Mouse (Mus musculus) heart, embryonic 14.5 days (tissue): ENCODE measurements around the gene Tmed6. TPM values are rescaled to one million over a fixed set of nuclear protein-coding genes. Genes with fewer than 3 reads are reported as not detected.
"Not testable (repeated sequence)": the region's sequence is repeated elsewhere in the genome, so short reads cannot be mapped to it uniquely, and the experiment has no call there.

Experiments used
- ATAC-seq: fragments of 200-750 bp; cut with Nextera tagmentation; 2 replicates; pipeline ENCODE4 v1.8.0; 2017; ENCODE audit warnings: low read depth, moderate TSS enrichment; ENCODE audit not compliant: insufficient number of reproducible peaks, insufficient read depth, low FRiP score
- H3K27ac ChIP-seq, 2 experiments: fragments of 200-500 bp in 1 of 2; fragments of 300-500 bp in 1 of 2; sonication (generic) in 1 of 2; replicated peaks in 1 of 2; 2 replicates each; pipeline ENCODE4 v1.5.1; 2012 to 2014; ENCODE audit warnings: low read depth in 2 of 2, low read length in 2 of 2, control low read depth in 1 of 2, mild to moderate bottlenecking in 1 of 2, mixed read lengths in 1 of 2; ENCODE audit not compliant: control insufficient read depth in 1 of 2, insufficient read depth in 1 of 2
- H3K27me3 ChIP-seq: fragments of 300-500 bp; sonication (generic); 2 replicates; pipeline ENCODE4 v1.6.1; 2014; ENCODE audit warnings: mild to moderate bottlenecking, low read length, control low read depth; ENCODE audit not compliant: control insufficient read depth, insufficient read depth
- H3K36me3 ChIP-seq: fragments of 300-500 bp; sonication (generic); 2 replicates; pipeline ENCODE4 v1.6.1; 2014; ENCODE audit warnings: mild to moderate bottlenecking, control low read depth, low read length, mixed read lengths; ENCODE audit not compliant: control insufficient read depth, insufficient read depth
- H3K4me1 ChIP-seq, 2 experiments: fragments of 200-500 bp in 1 of 2; fragments of 300-500 bp in 1 of 2; sonication (generic) in 1 of 2; 2 replicates each; pipeline ENCODE4 v1.6.1; 2012 to 2014; ENCODE audit warnings: low read length in 2 of 2, control low read depth in 1 of 2, mixed read lengths in 1 of 2; ENCODE audit not compliant: control insufficient read depth in 2 of 2, insufficient read depth in 2 of 2
- H3K4me2 ChIP-seq: fragments of 300-500 bp; sonication (generic); 2 replicates; pipeline ENCODE4 v1.6.1; 2014; ENCODE audit warnings: mild to moderate bottlenecking, low read length
- H3K4me3 ChIP-seq, 2 experiments: fragments of 200-500 bp in 1 of 2; fragments of 300-500 bp in 1 of 2; sonication (generic) in 1 of 2; 2 replicates each; pipeline ENCODE4 v1.5.1; 2012 to 2014; ENCODE audit warnings: low read length in 2 of 2, mild to moderate bottlenecking in 2 of 2, control low read depth in 1 of 2, low read depth in 1 of 2, moderate library complexity in 1 of 2; ENCODE audit not compliant: control insufficient read depth in 1 of 2, insufficient read depth in 1 of 2
- H3K9ac ChIP-seq: fragments of 300-500 bp; sonication (generic); 2 replicates; pipeline ENCODE4 v1.6.1; 2014; ENCODE audit warnings: mild to moderate bottlenecking, low read length
- H3K9me3 ChIP-seq: fragments of 300-500 bp; sonication (generic); 2 replicates; pipeline ENCODE4 v1.6.1; 2016; ENCODE audit warnings: low read length, control low read depth; ENCODE audit not compliant: control insufficient read depth
- WGBS: fragments of 180-500 bp; shearing (Covaris S2); extraction: QIAGEN DNeasy Blood & Tissue Kit; methylation state at CpG from one replicate; pipeline ENCODE4 v1.1.7; 2014; 5-methylcytosine and 5-hydroxymethylcytosine counted together
- polyA plus RNA-seq: library from polyadenylated mRNA; unstranded; fragments of >200 nt; fragmentation: Nextera tagmentation; extraction: Ambion mirVana; gene quantifications from 2 replicates; pipeline ENCODE4 v1.2.1, GENCODE M21; 2014

The Tmed6 gene
- polyA plus RNA-seq, 1 experiment from 2014 or later = not detected

DNA sequence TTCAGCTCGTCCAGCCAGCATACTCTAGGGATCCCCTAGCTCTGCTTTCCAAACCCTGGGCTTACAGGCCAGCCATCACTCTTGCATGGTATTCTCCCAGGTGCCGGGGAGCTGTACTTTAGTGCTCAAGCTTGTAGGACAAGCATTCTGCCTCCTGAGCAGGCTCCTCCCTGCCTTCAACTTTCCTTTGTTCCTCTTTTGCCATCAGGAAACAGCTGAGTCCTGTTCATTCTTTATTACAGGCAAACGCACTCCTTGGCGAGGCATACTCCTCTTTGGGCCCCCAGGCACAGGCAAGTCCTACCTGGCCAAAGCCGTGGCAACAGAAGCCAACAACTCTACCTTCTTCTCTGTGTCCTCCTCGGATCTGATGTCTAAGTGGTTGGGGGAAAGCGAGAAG, 24.8 kb downstream of the Tmed6 start:
- Histone ChIP-seq H3K4me1 (no peaks in the 10 kb centered on the region), H3K27me3 (no peaks in the 10 kb centered on the region), H3K36me3 (peaks cover 82% of the 10 kb centered on the region), H3K27ac (no peak overlapping the region), H3K9me3 (no peaks in the 10 kb centered on the region), H3K9ac (no peak overlapping the region), H3K4me3 (no peak overlapping the region), H3K4me2 (no peak overlapping the region)
- 79% methylated on average over 7 of the region's 7 CpGs for WGBS
- ATAC-seq = no peak

DNA sequence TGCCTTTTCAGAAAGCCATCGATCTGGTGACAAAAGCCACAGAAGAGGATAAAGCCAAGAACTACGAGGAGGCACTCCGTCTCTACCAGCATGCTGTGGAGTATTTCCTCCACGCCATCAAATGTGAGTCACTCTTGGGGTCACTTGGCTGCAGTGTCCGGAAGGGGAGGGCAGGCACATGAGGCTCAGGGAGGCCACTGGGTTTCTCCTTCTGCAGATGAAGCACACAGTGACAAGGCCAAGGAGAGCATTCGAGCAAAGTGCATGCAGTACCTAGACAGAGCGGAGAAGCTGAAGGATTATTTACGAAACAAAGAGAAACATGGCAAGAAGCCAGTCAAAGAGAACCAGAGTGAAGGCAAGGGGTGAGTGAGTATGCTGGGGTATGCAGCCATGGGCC, 28.8 kb downstream of the Tmed6 start:
- no peak overlapping the region for H3K4me3 ChIP-seq
- H3K36me3 ChIP-seq = peaks cover 49% of the 10 kb centered on the region
- no peaks in the 10 kb centered on the region for H3K9me3 ChIP-seq
- no peak overlapping the region for H3K27ac ChIP-seq
- peak; percentile 41; the same call in 1 of the 2 replicates for ATAC-seq
- peaks cover 4 to 17% of the 10 kb centered on the region in 2 experiments for H3K4me1 ChIP-seq
- no peak overlapping the region for H3K9ac ChIP-seq
- WGBS = 80% methylated on average over 8 of the region's 8 CpGs
- H3K27me3 ChIP-seq = no peaks in the 10 kb centered on the region
- H3K4me2 ChIP-seq = no peak overlapping the region

DNA sequence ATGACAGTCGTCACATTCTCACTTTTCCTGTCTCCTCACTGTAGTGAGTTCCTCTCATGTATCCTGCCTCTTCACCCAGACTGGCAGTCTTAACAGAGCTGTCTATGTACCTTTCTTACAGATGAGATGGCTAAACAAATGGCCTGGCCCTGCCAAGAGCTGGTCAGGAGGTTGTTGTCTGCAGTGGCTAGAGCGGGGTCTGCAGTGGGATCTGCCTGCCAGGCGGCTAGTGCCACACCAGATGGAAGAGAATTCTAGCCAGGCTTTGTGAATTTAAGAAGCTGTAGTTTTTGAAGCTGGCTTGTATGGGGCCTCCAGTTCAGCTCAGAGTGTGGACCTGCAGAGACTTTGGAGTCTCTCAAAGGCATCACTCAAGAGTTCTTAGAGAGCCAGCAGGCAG, 29.8 kb downstream of the Tmed6 start:
- no peak overlapping the region for H3K4me2 ChIP-seq
- no peaks in the 10 kb centered on the region for H3K9me3 ChIP-seq
- H3K27me3 ChIP-seq = no peaks in the 10 kb centered on the region
- H3K9ac ChIP-seq = no peak overlapping the region
- peaks cover 39% of the 10 kb centered on the region for H3K36me3 ChIP-seq
- ATAC-seq = no peak
- H3K4me3 ChIP-seq = no peak overlapping the region
- no peak overlapping the region for H3K27ac ChIP-seq
- peaks cover 4 to 17% of the 10 kb centered on the region in 2 experiments for H3K4me1 ChIP-seq
- 87% methylated on average over 3 of the region's 3 CpGs for WGBS

DNA sequence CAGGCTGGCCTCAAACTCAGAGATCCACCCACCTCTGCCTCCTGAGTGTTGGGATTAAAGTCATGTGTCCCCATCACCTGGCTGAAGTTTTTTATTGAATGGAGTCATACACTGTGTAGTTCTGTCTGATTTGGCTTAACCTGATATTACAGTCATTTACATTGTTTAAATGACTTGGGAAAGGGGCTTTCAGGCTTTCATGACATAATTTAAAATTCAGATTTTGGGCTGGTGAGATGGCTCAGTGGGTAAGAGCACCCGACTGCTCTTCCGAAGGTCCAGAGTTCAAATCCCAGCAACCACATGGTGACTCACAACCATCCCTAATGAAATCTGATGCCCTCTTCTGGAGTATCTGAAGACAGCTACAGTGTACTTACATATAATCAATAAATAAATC, 31.8 kb downstream of the Tmed6 start:
- H3K4me3 ChIP-seq, H3K9ac ChIP-seq, H3K27ac ChIP-seq, H3K9me3 ChIP-seq, H3K4me2 ChIP-seq, H3K27me3 ChIP-seq, ATAC-seq: not testable (repeated sequence)
- 96% methylated on average over 2 of the region's 2 CpGs for WGBS
- Histone ChIP-seq H3K36me3 (peaks cover 19% of the 10 kb centered on the region), H3K4me1 (peaks cover 4 to 17% of the 10 kb centered on the region in 2 experiments)

DNA sequence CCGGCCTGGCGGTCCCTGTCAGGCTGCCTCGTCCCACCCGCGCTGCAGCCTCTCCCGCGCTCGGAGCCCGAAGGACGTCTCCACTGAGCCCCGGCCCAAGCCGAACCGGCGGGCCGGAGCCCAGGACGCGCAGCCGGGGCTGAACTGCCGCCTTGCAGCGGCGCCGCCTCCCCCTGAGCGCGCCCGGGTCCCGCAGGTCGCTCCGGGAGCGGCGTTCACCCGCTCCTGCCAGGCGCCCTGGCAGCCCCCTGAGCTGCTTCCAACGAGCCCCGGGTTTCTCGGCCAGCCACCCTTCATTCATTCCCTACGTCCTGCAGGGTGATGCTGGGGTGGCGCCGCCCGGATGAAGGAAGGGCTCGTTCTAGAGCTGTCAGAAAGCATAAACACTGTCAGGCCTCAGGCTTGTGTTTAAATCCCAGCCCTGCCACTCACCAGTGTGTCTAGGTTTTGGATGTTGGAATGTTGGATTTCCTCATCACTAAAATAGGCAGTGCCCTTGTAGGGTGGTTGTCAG, 33.8 kb downstream of the Tmed6 start:
- peaks cover 4 to 17% of the 10 kb centered on the region in 2 experiments for H3K4me1 ChIP-seq
- WGBS = 0% methylated on average over 36 of the region's 40 CpGs
- H3K4me2 ChIP-seq = peak overlapping the region; percentile 88
- H3K9me3 ChIP-seq = no peaks in the 10 kb centered on the region
- H3K27ac ChIP-seq = peak overlapping the region; percentile 83
- H3K9ac ChIP-seq = peak overlapping the region; percentile 96
- no peak for ATAC-seq
- H3K27me3 ChIP-seq = no peaks in the 10 kb centered on the region
- H3K36me3 ChIP-seq = peaks cover 9% of the 10 kb centered on the region; the same call in 1 of the 2 replicates
- peak overlapping the region; percentile 93 to 99 for H3K4me3 ChIP-seq

- peaks cover 4 to 17% of the 10 kb centered on the region in 2 experiments for H3K4me1 ChIP-seq
- no peaks in the 10 kb centered on the region for H3K27me3 ChIP-seq
- peak within 1 kb of the TSS; percentile 83 for H3K27ac ChIP-seq
- peak within 1 kb of the TSS; percentile 93 to 99 for H3K4me3 ChIP-seq
- ATAC-seq = peak; percentile 93
- H3K4me2 ChIP-seq = peak within 1 kb of the TSS; percentile 88
- peak within 1 kb of the TSS; percentile 96 for H3K9ac ChIP-seq
- no peaks in the 10 kb centered on the region for H3K9me3 ChIP-seq
- H3K36me3 ChIP-seq = 0 out of 2 replicates have a peak, but pooled peaks cover 7% of the 10 kb centered on the region
- 4% methylated on average over 64 of the region's 66 CpGs for WGBS
Observed at GRCm38 (mm10) chr8:107030650-107031576, 34.5 kb downstream of the Tmed6 start, which contains the start of gene Vps4a. TSS of gene Vps4a (plus strand) at chr8:107031222.

DNA sequence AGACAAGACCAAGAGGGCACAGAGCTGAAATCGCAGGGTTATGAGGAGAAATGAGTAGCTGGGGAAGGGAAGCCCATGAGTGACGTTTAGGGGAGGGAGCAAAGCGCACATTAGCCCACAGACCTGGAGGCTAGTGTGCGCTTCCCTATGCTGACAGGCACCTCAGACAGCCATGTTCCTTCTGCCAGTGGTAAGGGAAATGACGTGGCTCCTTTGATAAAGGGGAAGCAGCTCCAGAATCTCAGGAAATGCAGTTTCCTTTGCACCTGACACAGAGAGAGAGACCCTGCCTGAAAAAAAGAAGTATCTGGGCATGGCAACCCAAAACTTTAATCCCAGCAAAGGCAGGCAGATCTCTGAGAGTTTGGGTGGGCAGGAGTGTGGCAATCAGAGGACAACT, 35.4 kb downstream of the Tmed6 start:
- WGBS = 66% methylated on average over 5 of the region's 5 CpGs
- H3K27ac ChIP-seq = no peak overlapping the region

More for the DNA sequence above, 35.4 kb downstream of the Tmed6 start:
- Histone ChIP-seq H3K4me3 (no peak overlapping the region), H3K9me3 (no peaks in the 10 kb centered on the region), H3K27me3 (no peaks in the 10 kb centered on the region), H3K9ac (no peak overlapping the region), H3K4me2 (no peak overlapping the region), H3K4me1 (peaks cover 4 to 17% of the 10 kb centered on the region in 2 experiments), H3K36me3 (0 out of 2 replicates have a peak, but pooled peaks cover 4% of the 10 kb centered on the region)
- no peak for ATAC-seq
